Mouse (Mus musculus) adrenal gland, adult 18-20 months (tissue): ENCODE data around the gene Mettl5. TPM values are rescaled to one million over a fixed set of nuclear protein-coding genes. Genes with fewer than 3 reads are reported as not detected.

ENCODE experiments used
- DNase-seq, 2 experiments: peaks; one replicate each; pipeline ENCODE4 v3.0.0; 2021 to 2022; ENCODE audit warnings: low spot score in 2 of 2
- total RNA-seq, 2 experiments: library from RNA; stranded (reverse); gene quantifications; 1 replicate in 1 of 2; 2 replicates in 1 of 2; pipeline ENCODE4 v1.2.3; 2021

Gene Mettl5
- total RNA-seq, 2 experiments from 2014 or later = 15.7 to 17.3 TPM

DNA sequence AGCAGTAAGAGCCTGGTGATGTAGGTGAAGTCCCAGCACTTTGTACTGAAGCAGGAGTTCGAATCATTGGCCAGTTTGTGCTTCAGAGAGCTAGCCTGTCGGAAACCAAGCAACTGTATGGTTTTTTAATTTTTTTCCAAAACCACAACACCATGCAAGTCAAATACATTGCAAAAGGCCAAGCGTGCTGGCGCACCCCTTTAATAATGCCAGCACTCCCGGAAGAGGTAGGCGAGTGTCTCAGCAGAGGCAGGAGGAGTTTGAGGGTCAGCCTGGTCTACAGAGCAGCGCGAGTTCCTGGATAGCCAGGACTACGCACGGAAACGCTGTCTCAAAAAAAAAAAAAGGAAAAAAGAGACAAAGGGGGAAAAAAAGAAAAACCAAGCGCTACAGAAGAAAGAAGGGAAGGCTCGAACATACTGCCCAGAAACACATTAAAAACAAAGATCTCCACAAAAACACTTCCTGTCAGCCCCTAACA is 24.4 kb downstream of the Mettl5 start:
- DNase-seq = peak; percentile 30 to 37

DNA sequence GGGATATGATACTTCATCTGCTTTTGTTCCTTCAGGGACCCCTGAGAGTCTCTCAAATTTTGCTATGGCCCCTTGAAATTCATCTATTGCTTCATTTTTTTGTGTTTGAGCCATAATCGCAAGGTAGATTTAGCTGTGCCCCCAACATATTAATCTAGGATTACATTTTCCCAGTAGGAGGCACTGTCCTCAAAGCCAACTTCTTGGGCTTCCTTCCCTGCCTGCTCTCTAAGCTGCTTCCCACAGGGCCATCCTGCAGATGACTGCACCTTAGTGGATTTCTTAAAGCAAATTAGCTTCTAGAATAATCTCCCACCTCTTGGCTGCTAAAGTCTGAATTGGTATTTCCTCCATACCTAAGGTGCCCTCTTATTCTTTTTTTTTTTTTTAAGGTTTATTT is 27.5 kb downstream of the Mettl5 start:
- DNase-seq = no peak

DNA sequence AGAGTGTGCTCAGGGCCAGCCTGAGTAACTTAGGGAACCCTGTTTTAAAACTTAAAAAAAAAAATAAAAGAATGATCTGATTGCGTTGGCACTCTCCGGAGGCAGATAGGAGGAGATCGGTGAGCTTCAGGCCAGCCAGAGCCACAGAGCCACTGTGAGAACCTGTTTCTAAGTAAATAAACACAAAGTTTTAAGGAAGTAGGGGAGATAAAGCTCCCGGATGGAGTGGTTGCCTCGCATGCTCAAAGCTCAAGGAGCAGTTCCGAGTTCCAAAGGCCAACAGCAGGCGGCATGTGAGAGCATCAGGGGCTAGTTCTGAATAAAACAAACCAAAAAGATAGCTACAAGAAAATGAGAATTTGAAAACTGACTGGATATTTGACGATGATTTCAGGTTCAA is 29.0 kb downstream of the Mettl5 start:
- DNase-seq = no peak

DNA sequence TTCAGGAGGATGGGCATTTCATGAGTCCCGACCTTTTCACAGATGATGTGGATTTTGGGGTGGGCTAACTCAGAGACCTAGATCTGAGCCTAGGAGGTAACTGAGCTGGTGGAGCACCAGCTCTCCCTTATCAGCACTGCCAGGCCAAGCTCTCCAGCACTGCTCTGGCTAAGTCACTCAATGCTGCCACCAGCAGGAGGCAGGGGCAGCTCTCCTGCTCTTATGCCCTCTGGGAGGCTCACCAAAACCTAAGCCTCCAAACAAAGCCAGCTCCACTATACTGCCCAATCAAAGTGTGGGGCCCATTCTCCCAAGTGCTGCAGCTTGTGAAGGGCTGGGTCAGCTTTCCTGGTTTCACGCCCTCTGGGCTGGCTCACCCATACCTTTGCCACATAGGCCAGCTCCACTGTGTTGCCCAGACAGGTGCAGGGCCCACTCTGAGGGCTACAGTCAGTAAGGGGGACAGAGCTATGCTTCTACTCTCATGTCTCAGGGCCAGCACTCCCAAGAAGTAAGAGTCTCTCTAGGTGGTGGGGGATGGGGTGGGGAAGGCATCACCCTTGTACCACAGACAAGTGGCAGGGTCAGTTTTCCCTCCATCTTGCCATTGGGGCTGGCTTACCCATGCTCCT is 33.9 kb downstream of the Mettl5 start:
- no peak for DNase-seq

DNA sequence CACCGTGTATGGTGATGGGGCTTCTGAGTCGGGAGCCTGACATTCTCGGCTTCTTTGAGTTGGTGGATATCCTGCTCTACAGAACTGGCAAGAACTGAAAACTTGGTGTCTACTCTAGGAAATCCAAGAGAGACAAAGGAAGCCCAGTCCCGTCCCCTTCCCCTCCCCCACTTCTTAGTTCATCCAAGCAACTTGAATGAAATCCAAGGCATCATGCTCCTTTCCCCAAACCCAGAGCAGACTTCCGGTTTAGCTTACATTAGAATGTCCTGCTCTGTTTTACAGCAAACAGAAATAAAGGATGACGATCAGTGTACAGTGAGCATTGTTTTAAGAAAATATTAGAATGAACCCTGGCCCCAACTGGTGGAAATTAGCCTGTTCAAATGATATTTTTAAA is 36.2 kb downstream of the Mettl5 start:
- DNase-seq = no peak

DNA sequence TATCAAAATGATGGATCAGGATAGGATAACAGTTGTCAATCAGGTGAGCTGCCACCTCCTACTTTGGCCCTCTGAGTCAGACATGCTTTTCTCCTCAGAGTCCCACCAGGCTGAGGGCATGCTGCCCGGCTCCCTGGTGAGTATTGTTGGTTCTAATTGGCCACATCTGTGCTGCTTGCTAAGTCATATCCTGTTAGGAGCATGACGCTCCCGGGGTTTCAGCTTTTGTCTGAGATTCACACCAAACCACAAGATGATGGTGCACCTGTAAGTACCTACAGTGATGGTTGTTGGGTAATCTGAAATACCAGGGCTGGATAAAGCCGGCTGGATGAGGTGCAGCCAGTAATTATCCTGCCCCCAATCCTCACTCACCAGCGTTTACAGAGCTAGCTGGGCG is 45.2 kb downstream of the Mettl5 start:
- no peak for DNase-seq

DNA sequence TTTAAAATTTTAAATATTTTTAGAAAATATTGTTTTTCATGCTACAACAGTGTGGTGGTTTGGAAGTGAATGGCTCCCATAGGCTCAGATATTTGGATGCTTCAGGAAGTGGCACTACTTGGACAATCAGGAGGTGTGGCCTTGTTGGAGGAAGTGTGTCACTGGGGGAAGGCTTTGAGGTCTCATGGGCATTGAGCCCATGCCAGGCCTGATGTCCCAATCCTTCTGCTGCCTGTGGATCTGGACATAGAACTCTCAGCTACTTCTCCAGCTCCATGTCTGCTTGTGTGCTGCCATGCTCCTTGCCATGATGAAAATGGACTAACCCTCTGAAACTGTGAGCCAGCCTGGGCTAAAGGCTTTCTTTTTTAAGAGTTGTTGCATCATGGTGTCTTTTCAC is 46.7 kb downstream of the Mettl5 start:
- no peak for DNase-seq

DNA sequence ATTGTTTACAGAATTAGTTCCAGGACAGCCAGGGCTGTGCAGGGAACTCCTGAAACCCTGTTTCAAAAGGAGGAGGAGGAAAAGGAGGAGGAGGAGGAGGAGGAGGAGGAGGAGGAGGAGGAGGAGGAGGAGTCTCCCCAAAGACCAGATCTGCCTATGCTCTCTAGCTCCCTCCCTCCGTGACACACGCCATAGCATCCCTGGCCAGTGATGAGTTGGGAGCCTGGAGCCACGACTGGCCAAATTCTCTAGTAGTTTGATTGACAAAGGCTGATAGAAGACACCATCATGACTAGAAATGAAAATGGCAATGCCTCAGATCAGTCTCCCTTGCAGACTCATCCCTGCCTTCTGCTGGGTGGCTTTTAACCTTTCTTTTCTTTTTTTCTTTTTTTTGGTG is 47.4 kb downstream of the Mettl5 start:
- no peak for DNase-seq

DNA sequence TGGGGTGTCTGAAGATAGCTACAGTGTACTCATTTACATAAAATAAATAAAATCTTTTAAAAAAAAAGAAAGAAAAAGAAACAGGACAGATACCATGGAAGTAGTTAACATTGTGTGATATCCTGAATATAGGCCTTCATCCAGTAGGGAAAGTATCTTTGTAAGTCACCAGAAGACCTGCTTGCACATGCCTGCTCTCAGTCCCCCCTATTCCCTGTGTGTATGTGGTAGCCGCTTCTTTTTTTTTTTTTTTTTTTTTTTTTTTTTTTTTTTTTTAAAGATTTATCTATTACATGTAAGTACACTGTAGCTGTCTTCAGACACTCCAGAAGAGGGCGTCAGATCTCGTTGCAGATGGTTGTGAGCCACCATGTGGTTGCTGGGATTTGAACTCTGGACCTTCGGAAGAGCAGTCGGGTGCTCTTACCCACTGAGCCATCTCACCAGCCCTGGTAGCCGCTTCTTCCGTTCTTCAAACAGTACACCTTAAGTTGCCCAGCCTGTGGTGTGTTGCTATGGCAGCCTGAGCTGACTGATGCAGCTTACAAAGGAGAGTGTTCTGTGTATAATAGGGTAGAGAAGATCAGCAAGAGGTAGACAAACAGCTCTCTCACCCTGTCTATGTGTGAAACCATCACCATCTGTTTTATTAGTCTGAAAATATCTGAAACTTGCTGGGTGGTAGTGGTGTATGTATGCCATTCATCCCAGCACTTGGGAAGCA is 48.0 kb downstream of the Mettl5 start:
- DNase-seq = no peak

DNA sequence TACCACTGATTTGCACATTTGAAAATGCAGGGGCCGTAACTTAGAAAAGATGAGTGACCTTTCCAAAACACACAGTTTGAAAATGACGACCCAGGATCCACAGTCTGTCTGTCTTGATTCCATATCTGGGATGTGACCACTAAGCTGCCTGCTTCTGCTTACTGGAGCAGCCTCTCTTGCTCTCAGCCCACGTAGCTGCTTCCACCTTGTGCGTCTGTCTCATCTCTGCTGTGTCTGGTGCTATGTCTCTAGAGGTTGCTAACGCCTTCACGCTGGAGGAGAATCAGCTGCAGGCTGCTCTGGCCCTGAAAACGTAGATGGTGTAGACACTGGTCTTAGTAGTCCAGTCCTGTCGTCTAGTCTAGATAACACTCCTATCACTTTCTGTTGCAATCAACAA is 55.3 kb downstream of the Mettl5 start:
- DNase-seq = no peak

DNA sequence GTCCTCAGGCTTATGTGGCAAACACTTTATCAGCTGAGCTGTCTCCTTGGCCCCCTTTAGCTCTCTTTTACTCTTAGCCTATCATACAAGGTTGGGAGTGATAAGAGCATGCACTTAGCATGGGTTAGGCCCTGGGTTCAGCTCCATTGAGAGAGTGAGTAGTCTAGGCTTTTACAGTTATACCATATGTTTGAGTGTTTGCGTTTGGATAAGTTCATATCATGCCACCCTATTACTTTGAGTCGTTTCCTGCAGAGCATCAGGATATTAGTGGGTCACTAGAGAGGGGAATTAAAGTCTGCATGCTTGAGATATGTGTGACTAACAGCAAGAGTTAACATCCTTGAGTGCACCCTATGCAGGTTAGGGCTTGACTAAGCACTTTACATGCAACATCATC is 55.7 kb downstream of the Mettl5 start:
- no peak for DNase-seq

DNA sequence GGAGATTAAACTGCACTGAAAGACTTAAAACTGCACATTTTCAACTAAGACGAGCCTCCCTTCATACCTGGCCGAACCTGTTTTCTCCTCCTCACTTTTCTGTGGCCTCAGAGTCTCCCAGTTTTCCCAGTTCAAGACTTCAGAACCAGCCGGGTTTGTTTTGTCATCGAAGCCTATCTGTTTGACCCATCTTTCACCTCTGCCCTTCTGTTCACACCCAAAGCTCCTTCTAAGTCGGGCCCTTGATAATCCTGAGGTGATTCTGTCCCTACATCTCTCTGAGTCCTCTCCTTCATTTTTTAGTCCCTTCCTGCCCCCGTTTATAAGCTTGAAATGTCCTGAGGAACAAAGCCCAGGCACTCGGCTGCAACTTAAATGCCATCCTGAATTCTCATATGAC is 57.4 kb downstream of the Mettl5 start:
- no peak for DNase-seq

DNA sequence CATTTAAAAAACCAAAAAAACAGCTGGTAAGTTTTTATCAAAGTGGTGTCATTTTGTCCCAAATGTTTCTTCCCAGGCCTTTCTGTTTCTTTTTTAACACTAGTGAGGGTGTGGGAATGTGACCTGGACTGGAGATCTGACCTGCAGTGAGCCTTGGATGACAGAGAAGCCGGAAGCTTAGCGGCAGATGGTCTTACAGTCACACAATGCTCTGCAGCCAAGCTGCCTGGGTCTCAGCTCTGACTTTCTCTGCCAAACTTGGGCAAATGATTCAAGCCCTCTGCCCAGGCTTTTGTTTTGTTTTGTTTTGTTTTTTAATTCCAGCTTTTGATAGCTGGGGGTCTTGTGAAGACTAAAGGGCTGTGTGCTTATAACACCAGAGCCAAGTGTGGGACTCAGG is 59.0 kb downstream of the Mettl5 start:
- DNase-seq = no peak

DNA sequence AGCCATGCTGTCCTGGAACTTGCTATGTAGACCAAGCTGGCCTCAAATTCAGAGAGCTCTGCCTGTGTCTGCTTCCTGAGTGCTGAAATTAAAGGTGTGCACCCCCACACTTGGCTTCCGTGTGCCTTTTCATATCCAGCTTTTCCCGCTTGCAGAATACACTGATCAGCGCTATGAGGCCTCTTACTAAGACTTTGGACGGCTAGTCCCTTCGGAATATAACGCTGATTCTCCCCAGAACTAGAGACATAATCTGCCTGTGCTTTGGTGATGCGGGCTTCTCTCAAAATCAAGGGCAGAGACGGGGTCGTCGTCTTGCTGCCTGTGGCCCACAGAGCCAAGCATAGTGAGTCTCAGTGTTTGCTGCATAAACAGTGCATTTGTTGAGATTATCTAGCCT is 59.5 kb downstream of the Mettl5 start:
- DNase-seq = no peak

DNA sequence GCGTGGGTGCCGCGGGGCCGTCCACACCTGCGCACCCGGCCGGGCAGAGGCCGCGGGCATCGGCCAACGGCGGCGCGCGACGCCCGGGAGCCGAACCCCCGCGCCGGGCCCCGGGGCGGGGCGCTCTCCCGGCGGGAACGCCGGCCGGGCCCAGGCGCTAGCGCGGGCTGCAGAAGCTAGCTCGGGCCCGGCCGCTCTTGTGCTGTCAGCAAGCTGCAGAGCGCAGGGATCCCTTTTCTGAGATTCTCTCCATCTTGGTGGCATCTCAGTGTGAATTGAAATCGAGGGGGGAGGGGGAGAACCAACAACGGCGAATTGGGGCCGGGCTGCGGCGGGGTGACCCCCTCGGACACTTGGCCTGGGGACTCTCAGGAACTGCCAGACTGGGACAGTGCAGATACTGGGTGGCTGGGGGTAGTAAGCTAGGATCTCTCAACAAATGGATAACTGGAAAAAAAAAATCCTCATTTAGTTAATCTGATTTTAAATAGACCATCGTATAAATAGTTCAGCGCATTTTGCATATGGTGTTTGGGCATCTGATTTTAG is 62.2 kb downstream of the Mettl5 start:
- peak; percentile 39 to 43 for DNase-seq

DNA sequence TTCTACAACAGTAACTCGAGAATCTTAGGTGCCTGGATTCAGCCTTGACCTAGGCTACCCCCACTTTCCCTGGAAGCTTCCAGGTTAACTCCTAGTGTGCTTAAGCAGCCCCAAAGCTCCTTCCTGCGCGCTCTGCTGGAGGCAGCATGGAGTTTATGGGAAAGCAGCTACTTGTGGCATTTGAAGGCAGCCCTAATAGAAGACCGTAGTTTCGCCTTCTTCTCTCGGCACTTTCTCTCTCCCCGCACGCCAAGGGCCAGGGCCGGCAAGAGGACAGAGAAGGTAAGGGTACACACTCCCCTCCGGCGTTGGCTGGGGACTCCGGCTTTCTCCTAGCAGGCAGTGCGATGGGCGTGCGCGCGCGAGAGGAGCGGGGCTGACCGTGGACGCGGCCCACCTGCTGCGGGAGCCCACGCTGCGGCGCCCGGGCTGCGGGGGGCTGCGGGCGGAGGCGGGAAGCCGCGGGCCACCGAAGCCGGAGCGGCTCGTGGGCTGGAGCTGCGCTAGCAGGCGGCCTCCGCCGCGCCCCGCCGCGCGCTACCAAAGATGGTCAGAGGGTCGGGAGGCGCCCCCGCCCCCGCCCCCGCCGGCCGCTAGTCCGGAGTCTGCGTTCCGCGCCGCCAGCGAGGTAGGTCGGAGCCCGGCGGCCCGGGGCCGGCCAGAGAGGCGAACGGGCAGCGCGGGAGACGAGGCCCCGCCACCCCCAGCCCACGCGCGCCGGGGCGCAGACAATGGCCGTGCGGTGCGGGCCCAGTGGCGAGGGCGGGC is 62.9 kb downstream of the Mettl5 start:
- DNase-seq = peak; percentile 41 to 44

DNA sequence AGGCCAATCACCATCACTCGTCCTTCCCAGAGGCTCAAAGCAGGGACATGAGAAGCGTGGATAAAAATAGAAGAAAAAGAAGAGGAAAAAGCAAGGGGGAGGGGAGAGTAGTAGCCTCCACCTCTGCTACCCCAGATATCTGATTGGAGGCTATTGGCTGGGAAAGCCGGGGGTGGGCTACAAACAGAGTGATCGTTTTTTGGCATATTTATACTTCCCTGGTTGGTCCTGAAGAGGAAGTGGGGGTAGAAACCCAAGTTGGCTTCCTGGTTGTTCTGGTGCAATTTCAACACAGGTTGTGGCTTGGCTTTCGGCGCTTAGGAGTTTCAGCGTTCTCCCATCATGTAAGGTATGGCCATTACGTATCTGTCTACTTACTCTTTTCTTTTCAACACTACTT is 63.7 kb downstream of the Mettl5 start, which contains the start of gene Klhl23:
Gene Klhl23 (plus strand): TSS at position 234 of the 400 bp plus-strand sequence.
- no peak for DNase-seq

Other genes with a start within 250 kb of the Mettl5 start
- gene Bbs5, start 238.4 kb downstream of the Mettl5 start, total RNA-seq = 1 to 10 TPM; 6.5 to 9.2 TPM
- gene Klhl41, start 215.5 kb downstream of the Mettl5 start, total RNA-seq = 1 to 10 TPM in 1 of 2 experiments, under 1 TPM in 1; 0.40 to 1.0 TPM
- 10 to 100 TPM; 20.8 to 22.3 TPM for gene Fastkd1, start 172.1 kb downstream of the Mettl5 start, total RNA-seq
- gene Ppig, start 163.1 kb downstream of the Mettl5 start, total RNA-seq = 10 to 100 TPM; 61.5 to 65.5 TPM
- gene Ccdc173, start 96.0 kb downstream of the Mettl5 start, total RNA-seq = 1 to 10 TPM; 1.1 to 1.3 TPM
- 10 to 100 TPM; 27.7 to 28.4 TPM for gene Phospho2, start 96.0 kb downstream of the Mettl5 start, total RNA-seq
- 1 to 10 TPM; 5.9 to 6.0 TPM for gene Klhl23, start 63.7 kb downstream of the Mettl5 start, total RNA-seq
- gene Ssb, start 24.1 kb downstream of the Mettl5 start, total RNA-seq = 100 to 1,000 TPM; 137 to 172 TPM
- 10 to 100 TPM; 66.6 to 85.9 TPM for gene Ubr3, start 11.6 kb upstream of the Mettl5 start, total RNA-seq
- gene Myo3b, start 153.5 kb upstream of the Mettl5 start, total RNA-seq = not detected